Mouse (Mus musculus) lung, postnatal 4 days (tissue): ENCODE measurements around the gene Garnl3.
"Not testable (repeated sequence)": the region's sequence is repeated elsewhere in the genome, so short reads cannot be mapped to it uniquely, and the experiment has no call there.

Experiments used
- DNase-seq, 2 experiments: peaks; one replicate each; pipeline ENCODE4 v3.0.0; 2021

Gene Garnl3

DNA sequence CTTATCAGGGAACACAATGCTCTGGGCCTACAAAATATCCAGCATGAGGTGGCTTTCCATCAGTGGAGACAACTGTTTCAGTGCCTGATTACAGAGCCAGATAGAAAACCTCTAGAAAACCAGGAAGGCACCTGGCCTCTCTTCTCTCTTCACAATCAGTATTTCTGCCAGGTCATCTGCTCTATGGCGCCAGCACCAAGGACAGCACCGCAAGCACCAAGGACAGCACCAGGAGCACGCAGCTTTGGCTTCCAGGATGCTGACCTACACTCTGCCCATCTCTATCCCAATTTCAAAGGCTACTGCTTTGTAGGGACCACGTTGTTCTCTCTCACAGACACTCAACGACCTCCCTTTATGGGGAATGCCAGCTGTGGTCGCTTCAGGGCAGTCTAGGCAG, 113.4 kb downstream of the Garnl3 start:
- DNase-seq: peak; percentile 50 to 64

DNA sequence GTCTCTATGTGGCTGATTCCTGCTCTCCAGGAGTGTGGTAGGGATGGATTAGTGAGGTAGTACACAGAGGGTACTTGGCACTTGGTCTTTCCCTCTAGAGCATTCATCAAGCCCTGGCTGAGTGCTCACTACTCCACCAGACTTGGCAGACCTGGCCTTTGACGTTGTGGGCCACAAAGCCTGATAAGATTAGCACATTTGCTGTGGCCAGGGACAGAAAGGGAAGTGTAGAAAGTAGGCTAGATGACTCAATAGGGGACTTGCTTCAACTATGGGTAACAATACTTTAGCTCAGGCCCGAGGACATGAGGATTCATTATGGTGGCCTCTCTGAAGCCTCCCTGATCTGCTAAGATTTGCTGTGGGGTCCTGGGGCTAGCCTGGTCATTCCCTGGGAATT, 114.3 kb downstream of the Garnl3 start:
- DNase-seq: no peak

DNA sequence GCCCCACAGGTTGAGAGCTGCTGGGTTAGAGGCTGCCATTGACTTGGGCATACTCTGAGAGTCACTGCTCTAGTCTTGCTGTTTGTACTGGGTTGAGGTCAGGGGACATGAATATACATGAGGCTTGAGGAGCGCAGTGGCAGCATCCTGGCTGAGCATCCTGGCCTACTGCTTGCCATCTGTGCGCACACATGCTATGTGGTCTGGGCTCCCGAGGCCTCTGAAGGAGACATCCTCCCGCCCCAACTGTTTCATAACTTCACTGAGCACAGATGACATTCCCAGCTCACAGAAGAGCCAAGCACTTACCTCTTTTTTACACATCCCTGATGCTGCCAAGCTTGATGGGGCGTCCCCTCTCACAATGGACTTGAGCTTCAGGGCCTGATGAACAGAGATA, 116.6 kb downstream of the Garnl3 start:
- no peak for DNase-seq

GRCm38 (mm10) chr2:33009055-33009454, 122.4 kb downstream of the Garnl3 start:
- DNase-seq: not testable (repeated sequence)

- no peak for DNase-seq
Measured at GRCm38 (mm10) chr2:33005041-33005440, 126.4 kb downstream of the Garnl3 start.

DNA sequence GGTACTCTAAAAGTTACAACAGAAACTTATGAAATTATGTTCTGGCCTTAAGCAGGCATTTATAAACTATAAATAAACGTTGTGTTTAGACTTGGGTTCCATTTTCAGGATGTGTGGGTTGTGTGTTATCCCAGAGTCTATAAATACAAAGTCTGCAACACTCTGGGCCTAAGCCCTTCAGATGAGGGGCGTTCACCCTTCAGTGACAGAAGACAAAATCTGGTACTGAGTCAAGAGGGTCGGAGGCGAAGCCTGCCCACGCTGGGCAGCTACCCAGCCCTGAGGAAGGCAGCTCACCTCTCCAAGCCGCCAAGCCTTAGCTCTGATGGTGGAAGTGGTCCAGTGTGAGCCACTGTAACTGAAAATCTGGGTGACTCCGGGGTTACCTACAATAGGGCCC, 129.3 kb downstream of the Garnl3 start:
- DNase-seq: no peak

GRCm38 (mm10) chr2:32999752-33000151, 131.7 kb downstream of the Garnl3 start:
- DNase-seq: no peak

DNA sequence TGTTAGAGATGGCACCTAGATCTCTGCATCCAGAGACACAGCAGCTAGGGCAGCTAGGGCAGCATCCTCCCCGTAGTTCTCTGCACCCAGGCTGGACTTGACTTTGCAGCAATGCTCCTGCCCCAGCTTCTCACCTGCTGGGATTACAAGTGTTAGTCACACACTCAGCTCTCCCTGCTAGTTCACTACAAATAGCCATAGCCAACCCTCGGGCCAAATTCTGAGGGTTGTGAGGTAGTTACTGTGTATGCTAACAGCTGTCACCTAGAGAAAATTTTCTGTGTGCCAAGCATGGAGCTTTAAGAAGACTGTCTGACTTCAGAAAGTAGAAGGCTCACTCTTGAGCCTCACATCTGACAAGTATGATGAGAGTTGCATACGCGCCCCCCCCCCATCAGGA, 133.7 kb downstream of the Garnl3 start:
- no peak for DNase-seq

DNA sequence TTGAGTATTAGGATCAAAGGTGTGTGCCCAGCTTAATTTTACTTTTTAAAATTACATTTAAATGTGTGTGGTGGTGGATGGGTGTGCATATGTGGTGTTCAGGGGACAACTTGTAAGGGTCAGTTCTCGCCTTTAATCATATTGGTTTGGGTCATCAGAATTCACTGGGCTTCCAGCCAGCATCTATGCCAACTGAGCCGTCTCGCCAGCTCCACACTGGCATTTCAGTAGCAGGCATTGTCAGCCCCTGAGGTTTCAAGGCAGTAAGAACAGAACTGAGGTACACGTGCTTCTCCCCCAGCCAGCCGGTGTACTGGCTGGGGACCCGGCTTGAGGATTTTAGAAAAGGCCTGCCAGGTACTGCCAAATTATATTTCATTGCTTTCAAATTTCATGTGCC, 134.4 kb downstream of the Garnl3 start:
- no peak for DNase-seq

DNA sequence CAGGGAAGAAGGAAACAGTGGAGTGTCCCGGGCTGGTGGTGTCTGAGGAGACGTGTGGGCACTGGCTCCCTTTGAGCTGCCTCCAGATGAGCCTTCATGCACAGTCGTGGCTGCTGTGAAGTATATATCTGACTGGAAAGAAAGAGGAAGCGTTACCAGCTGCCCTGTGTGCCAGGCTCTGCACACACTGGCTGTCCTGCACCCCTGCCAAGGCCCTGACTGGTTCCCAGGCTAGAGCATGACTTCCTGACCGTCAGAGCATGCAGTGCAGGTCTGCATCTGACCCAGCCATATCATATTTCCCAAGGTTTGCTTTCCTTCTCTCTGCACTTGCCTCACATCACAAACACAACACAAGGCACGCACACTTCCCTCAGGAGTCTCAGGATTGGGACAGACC, 139.3 kb downstream of the Garnl3 start:
- no peak for DNase-seq

- DNase-seq: no peak
Measured at GRCm38 (mm10) chr2:32990167-32990832, 141.2 kb downstream of the Garnl3 start.

GRCm38 (mm10) chr2:32989376-32989775, 142.1 kb downstream of the Garnl3 start:
- no peak for DNase-seq

DNA sequence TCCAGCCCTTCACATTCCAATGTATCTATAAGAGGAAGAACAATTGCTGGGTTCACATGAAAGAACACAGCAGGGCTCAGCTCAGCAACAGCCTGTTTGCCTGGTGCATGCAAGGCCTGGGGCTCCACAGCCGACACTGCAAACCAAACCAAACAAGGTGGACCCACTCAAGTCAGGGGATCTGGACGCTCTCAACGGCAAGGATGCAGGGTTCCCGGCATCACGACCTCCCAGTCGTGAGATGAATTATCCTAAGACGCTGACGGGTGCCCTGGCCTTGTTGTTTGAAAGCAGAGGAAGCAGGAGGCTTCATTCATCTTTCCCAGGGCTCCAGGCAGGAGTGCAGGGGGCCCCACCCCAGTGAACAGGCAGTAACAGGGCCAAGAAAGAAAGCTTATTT, 145.6 kb downstream of the Garnl3 start:
- no peak for DNase-seq

- DNase-seq: no peak
Measured at GRCm38 (mm10) chr2:32983617-32984016, 147.8 kb downstream of the Garnl3 start.

DNA sequence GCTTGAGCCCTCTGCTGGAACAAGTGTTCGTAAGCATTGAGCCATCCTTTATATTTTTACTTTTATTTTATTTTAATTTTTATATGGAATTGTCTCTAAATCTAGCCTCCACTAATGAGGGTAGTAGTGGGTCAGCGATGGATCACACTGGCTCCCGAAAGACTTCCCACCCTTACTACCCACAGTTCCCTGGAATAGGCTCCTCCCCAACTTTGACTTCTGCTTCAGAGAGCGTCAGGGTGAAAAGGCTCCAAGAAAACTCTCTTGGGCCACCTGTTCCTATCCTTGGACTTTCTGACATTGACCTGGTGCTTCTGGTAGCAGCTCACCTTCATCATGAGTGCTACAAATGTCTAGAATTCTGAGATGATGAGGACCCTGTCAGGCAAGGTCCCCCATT, 148.8 kb downstream of the Garnl3 start:
- no peak for DNase-seq

- peak; percentile 91 to 94 for DNase-seq
Measured at GRCm38 (mm10) chr2:32981725-32982271, 149.7 kb downstream of the Garnl3 start, which contains the start of gene Slc2a8. TSS of gene Slc2a8 (minus strand) at chr2:32982083.

DNA sequence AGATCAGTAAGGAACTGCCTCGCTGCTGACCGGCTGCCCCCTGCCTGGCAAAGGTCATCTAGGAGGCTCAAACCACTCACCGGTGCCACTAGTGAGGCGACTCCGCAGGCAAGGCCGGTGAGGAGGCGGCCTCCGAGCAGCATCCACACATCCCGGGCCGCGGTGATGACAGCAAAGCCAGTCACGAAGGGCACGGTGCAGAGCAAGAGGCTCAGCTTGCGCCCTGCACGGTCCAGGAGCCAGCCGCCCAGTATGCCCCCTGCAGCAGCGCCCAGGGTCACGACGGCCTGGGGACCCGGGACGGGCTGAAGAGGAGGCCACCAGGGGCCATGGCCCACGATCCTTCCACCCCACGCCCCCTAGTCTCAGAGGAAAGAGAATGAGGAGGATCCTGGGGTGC, 150.2 kb downstream of the Garnl3 start:
- DNase-seq: peak; percentile 34 to 44

- no peak for DNase-seq
Measured at GRCm38 (mm10) chr2:32979675-32980074, 151.8 kb downstream of the Garnl3 start.

GRCm38 (mm10) chr2:32978675-32979074, 152.8 kb downstream of the Garnl3 start:
- DNase-seq: no peak

DNA sequence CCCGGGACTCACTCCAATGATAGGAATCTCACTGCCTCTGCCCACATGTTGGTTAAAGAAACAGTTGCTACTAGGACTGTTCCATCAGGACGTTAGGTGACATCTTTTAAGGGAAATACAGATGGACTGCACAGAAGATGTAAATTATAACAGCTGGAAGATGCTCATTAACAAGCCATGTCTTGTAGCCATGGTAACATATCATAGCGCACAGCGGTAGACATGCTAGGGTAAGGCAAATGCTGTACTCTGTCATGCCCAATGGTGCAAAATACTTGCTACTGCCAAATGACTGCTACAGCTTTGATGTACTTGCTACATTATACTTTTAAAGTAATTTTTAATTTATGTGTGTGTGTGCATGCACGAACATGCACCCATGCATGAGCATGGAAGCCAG, 154.3 kb downstream of the Garnl3 start:
- DNase-seq: no peak

DNA sequence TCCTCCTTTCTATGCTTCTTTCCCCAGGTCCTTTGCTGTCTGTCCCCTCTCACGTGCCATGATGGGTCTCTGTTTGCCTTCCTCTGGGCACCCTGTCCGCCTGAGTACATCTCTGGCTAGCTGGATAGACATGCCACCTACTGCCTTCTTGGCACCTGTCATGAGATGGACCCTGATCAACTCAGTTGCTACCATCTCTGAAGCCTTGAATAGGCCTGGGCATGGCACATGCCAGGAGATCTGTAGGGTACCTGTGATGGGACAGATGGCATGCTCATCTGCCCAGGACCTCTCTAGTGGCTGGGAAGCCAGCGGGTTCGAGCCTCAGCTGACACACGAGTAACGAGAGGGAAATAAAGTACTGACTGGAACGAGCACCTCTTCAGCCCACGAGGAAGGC, 157.2 kb downstream of the Garnl3 start:
- DNase-seq: no peak

DNA sequence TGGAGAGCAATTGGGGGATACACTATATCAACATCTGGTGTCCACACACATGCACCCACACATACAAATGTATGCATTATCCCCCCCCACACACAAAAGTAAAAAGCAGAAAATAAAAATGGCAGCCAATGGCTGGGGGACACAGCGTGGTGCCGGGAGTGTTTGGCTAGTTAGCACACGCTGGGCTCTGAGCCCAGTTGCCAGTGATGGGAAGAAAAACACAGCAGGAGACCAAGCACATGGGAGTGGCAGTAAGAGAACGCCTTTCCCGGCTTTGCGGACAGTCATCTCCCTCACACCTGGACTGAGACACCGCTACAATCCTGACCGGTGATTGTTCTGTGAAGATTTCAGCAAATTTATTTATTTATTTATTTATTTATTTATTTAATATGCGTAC, 160.2 kb downstream of the Garnl3 start:
- DNase-seq: no peak

GRCm38 (mm10) chr2:32969326-32969725, 162.1 kb downstream of the Garnl3 start:
- DNase-seq: no peak

DNA sequence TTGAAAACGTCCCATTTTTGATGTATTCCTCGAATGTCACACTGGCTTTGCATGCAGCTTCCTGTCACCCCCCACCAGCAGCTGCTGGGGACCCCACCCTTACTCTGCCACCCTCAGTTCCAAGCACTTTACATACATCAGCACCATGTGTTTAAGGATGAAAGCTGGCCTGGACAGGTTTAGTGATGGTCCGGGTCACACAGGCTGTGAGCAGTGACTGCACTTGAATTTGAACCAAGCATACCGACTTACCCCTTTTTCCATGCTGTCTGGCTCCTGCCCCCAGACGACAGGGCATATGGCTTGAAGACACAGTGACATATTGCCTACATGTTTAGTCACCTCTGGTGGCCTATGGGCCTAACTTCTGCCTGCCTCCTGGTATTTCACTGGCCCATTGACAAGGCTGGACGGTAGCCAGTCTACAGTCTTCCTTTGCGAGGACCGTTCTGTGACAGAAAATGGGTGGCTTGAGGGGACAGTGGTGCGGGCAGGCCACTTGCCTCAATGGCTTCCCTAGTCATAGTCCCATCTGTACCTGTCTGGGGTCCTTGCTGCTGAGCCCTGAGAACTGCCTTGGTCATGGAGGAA, 163.3 kb downstream of the Garnl3 start:
- DNase-seq: no peak
